Mouse (Mus musculus) gastrocnemius, adult 2 months (tissue): ENCODE data around the gene Fgf23. TPM values are rescaled to one million over a fixed set of nuclear protein-coding genes. Genes with fewer than 3 reads are reported as not detected.

Source experiments
- DNase-seq: peaks from one replicate; pipeline ENCODE4 v3.0.0; 2022
- H3K27ac ChIP-seq: fragments of 200-600 bp; 2 replicates; pipeline ENCODE4 v1.8.1; 2022; ENCODE audit warnings: mild to moderate bottlenecking
- H3K4me3 ChIP-seq: fragments of 200-600 bp; 2 replicates; pipeline ENCODE4 v1.8.1; 2022; ENCODE audit warnings: mild to moderate bottlenecking, moderate library complexity
- CTCF ChIP-seq: fragments of 200-600 bp; IDR thresholded peaks from 2 replicates; pipeline ENCODE4 v1.8.1; 2022; ENCODE audit warnings: antibody characterized with exemption, mild to moderate bottlenecking, moderate library complexity
- intact Hi-C: fragments of 180-260 bp; cut with DNase I; formaldehyde crosslinking; loops from one replicate; pipeline ENCODE4 v1.15.1; 2025
- total RNA-seq, 2 experiments: library from RNA; stranded (reverse); gene quantifications; 2 replicates each; pipeline ENCODE4 v1.2.3; 2021

Fgf23 gene
- total RNA-seq, 2 experiments from 2014 or later = not detected

GRCm38 (mm10) chr6:127123506-127123905 lies 50.8 kb downstream of the Fgf23 start:
- DNase-seq = no peak
- intact Hi-C loops = loop anchor here (2.0 to 5.0 kb wide), 2 partner anchors 91 to 175 kb away; no protein-coding TSS in a partner anchor
- Histone ChIP-seq H3K27ac (no peak overlapping the region), H3K4me3 (no peak overlapping the region)
- TF ChIP-seq CTCF = no peak

- Histone ChIP-seq H3K4me3 (no peak overlapping the region), H3K27ac (no peak overlapping the region)
- intact Hi-C loops = no loop called here
- no peak for DNase-seq
- TF ChIP-seq CTCF = no peak
Observed at GRCm38 (mm10) chr6:127129659-127130058, 57.0 kb downstream of the Fgf23 start.

GRCm38 (mm10) chr6:127130377-127130776 lies 57.7 kb downstream of the Fgf23 start:
- no peak for DNase-seq
- intact Hi-C loops = no loop called here
- no peak overlapping the region for H3K4me3 ChIP-seq
- no peak overlapping the region for H3K27ac ChIP-seq
- no peak for TF ChIP-seq CTCF

Other genes starting within 250 kb of the Fgf23 start
- 100 to 1,000 TPM; 283 to 396 TPM for gene Ndufa9, start 223.8 kb upstream of the Fgf23 start, total RNA-seq
- not detected for gene Akap3, start 219.8 kb upstream of the Fgf23 start, total RNA-seq
- gene Dyrk4, start 151.1 kb upstream of the Fgf23 start, total RNA-seq = not detected
- under 1 TPM in 1 of 2 experiments, not detected in 1; 0.47 TPM for gene Rad51ap1, start 133.3 kb upstream of the Fgf23 start, total RNA-seq
- 1 to 10 TPM; 5.0 to 8.6 TPM for gene D6Wsu163e, start 132.9 kb upstream of the Fgf23 start, total RNA-seq
- gene Fgf6, start 57.3 kb upstream of the Fgf23 start, total RNA-seq = 1 to 10 TPM; 2.3 to 3.5 TPM
- 100 to 1,000 TPM in 1 of 2 experiments, 10 to 100 TPM in 1; 76.6 to 103 TPM for gene Tigar, start 36.7 kb downstream of the Fgf23 start, total RNA-seq
- gene Ccnd2, start 79.3 kb downstream of the Fgf23 start, total RNA-seq = 10 to 100 TPM in 1 of 2 experiments, 1 to 10 TPM in 1; 6.9 to 16.6 TPM